Mouse (Mus musculus) heart, embryonic 11.5 days (tissue): ENCODE data around the gene Gm17660. TPM values are rescaled to one million over a fixed set of nuclear protein-coding genes. Genes with fewer than 3 reads are reported as not detected.

Experiments used
- ATAC-seq: fragments of 200-750 bp; cut with Nextera tagmentation; replicated peaks from 2 replicates; pipeline ENCODE4 v1.8.0; 2017; ENCODE audit warnings: moderate library complexity; ENCODE audit not compliant: insufficient number of reproducible peaks, low FRiP score, low TSS enrichment
- H3K27ac ChIP-seq: fragments of 300-500 bp; sonication (generic); 2 replicates; pipeline ENCODE4 v1.5.1; 2014; ENCODE audit warnings: mild to moderate bottlenecking, low read depth, low read length
- H3K27me3 ChIP-seq: fragments of 300-500 bp; sonication (generic); 2 replicates; pipeline ENCODE4 v1.6.1; 2014; ENCODE audit warnings: mild to moderate bottlenecking, low read length, mixed read lengths; ENCODE audit not compliant: control insufficient read depth, insufficient read depth
- H3K36me3 ChIP-seq: fragments of 300-500 bp; sonication (generic); 2 replicates; pipeline ENCODE4 v1.6.1; 2014; ENCODE audit warnings: mild to moderate bottlenecking, low read length, moderate library complexity, mixed read lengths; ENCODE audit not compliant: control insufficient read depth, insufficient read depth
- H3K4me1 ChIP-seq: fragments of 300-500 bp; sonication (generic); 2 replicates; pipeline ENCODE4 v1.6.1; 2014; ENCODE audit warnings: low read length; ENCODE audit not compliant: control insufficient read depth, insufficient read depth
- H3K4me2 ChIP-seq: fragments of 300-500 bp; sonication (generic); 2 replicates; pipeline ENCODE4 v1.6.1; 2014; ENCODE audit warnings: mild to moderate bottlenecking, moderate library complexity
- H3K4me3 ChIP-seq: fragments of 300-500 bp; sonication (generic); 2 replicates; pipeline ENCODE4 v1.5.1; 2014; ENCODE audit warnings: low read depth, low read length
- H3K9ac ChIP-seq: fragments of 300-500 bp; sonication (generic); 2 replicates; pipeline ENCODE4 v1.6.1; 2014; ENCODE audit warnings: mild to moderate bottlenecking, low read depth, low read length, moderate library complexity
- H3K9me3 ChIP-seq: fragments of 300-500 bp; sonication (generic); replicated peaks from 2 replicates; pipeline ENCODE4 v1.6.1; 2016; ENCODE audit warnings: low read length; ENCODE audit not compliant: control insufficient read depth
- WGBS: fragments of 180-500 bp; shearing (Covaris S2); extraction: QIAGEN DNeasy Blood & Tissue Kit; methylation state at CpG from one replicate; pipeline ENCODE4 v1.1.7; 2014; ENCODE audit not compliant: insufficient replicate concordance; 5-methylcytosine and 5-hydroxymethylcytosine counted together
- polyA plus RNA-seq: library from polyadenylated mRNA; unstranded; fragments of >200 nt; fragmentation: Nextera tagmentation; extraction: Ambion mirVana; gene quantifications from 2 replicates; pipeline ENCODE4 v1.2.1, GENCODE M21; 2014

Gm17660 gene
- polyA plus RNA-seq, 1 experiment from 2014 or later: not detected

- no peak overlapping the region for H3K4me3 ChIP-seq
- no peak overlapping the region for H3K4me2 ChIP-seq
- ATAC-seq: no peak
- H3K27me3 ChIP-seq: no peaks in the 10 kb centered on the region
- no peak overlapping the region for H3K9ac ChIP-seq
- H3K36me3 ChIP-seq: no peaks in the 10 kb centered on the region
- H3K9me3 ChIP-seq: no peaks in the 10 kb centered on the region
- 67% methylated on average over 16 of the region's 16 CpGs for WGBS
- no peak overlapping the region for H3K27ac ChIP-seq
- H3K4me1 ChIP-seq: peaks cover 5% of the 10 kb centered on the region; the same call in 1 of the 2 replicates
Measured at GRCm38 (mm10) chr5:104096078-104096938, 18.9 kb upstream of the Gm17660 start.

GRCm38 (mm10) chr5:104095416-104096077 lies 18.1 kb upstream of the Gm17660 start:
- Histone ChIP-seq H3K9me3 (no peaks in the 10 kb centered on the region), H3K4me1 (peaks cover 5% of the 10 kb centered on the region; the same call in 1 of the 2 replicates), H3K27ac (no peak overlapping the region), H3K4me3 (no peak overlapping the region), H3K27me3 (no peaks in the 10 kb centered on the region), H3K9ac (no peak overlapping the region), H3K4me2 (no peak overlapping the region), H3K36me3 (no peaks in the 10 kb centered on the region)
- WGBS: 48% methylated on average over 11 of the region's 11 CpGs
- ATAC-seq: no peak

- no peak overlapping the region for H3K9ac ChIP-seq
- H3K4me1 ChIP-seq: no peaks in the 10 kb centered on the region
- H3K27ac ChIP-seq: no peak overlapping the region
- no peaks in the 10 kb centered on the region for H3K36me3 ChIP-seq
- H3K4me2 ChIP-seq: no peak overlapping the region
- WGBS: 57% methylated on average over 2 of the region's 2 CpGs
- ATAC-seq: no peak
- no peak overlapping the region for H3K4me3 ChIP-seq
- 0 out of 2 replicates have a peak, but pooled peaks cover 2% of the 10 kb centered on the region for H3K9me3 ChIP-seq
- no peaks in the 10 kb centered on the region for H3K27me3 ChIP-seq
Measured at GRCm38 (mm10) chr5:104089751-104090150, 12.3 kb upstream of the Gm17660 start.

- 0 out of 2 replicates have a peak, but pooled peaks cover 2% of the 10 kb centered on the region for H3K9me3 ChIP-seq
- H3K36me3 ChIP-seq: no peaks in the 10 kb centered on the region
- H3K4me3 ChIP-seq: no peak overlapping the region
- WGBS: 84% methylated on average over 9 of the region's 9 CpGs
- H3K27ac ChIP-seq: no peak overlapping the region
- H3K4me1 ChIP-seq: no peaks in the 10 kb centered on the region
- H3K4me2 ChIP-seq: no peak overlapping the region
- ATAC-seq: no peak
- H3K9ac ChIP-seq: no peak overlapping the region
- H3K27me3 ChIP-seq: no peaks in the 10 kb centered on the region
Measured at GRCm38 (mm10) chr5:104085366-104085765, 8.0 kb upstream of the Gm17660 start.

DNA sequence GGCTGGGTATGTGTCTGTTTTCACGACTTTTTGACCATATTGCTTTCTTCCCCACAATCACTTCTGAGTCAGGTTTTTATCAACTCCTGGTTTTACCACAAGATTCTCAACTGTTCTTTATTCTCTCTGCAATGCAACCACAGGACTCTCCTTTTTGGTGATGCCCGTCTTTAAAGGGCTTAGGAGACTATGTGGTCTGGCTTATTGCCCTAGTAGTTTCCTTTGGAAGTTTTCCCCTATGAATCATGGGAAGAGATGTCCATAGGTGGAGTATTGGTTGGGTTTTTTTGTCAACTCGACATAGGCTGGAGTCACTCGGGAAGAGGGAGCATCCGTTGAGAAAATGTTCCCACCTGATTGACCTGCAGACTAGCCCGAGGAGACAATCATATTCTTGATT lies 3.3 kb upstream of the Gm17660 start:
- H3K27me3 ChIP-seq: no peaks in the 10 kb centered on the region
- no peak overlapping the region for H3K27ac ChIP-seq
- no peak overlapping the region for H3K4me2 ChIP-seq
- no peaks in the 10 kb centered on the region; the same call in 1 of the 2 replicates for H3K4me1 ChIP-seq
- no peak for ATAC-seq
- WGBS: 82% methylated on average over 6 of the region's 6 CpGs
- H3K36me3 ChIP-seq: no peaks in the 10 kb centered on the region
- H3K9me3 ChIP-seq: no peaks in the 10 kb centered on the region
- H3K4me3 ChIP-seq: no peak overlapping the region
- H3K9ac ChIP-seq: no peak overlapping the region

DNA sequence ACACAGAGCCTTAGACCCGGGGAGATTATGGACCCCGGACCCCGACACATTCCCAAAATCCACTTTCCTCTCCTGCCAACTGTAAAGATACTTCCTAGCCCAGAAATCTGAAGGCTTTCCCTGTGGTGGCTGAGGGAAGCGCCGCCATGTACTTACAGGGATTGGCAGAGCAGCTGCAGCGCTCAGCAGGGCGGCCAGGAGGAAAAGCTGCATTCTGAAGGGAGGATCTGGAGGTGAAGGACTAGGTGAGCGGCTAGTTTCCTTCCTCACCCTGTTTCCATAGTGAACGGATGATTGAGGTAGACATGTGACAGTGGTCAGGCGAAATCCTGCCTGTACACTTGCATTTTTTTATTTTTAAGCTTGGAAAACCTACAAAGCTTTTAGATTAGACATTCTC lies 1.0 kb downstream of the Gm17660 start:
- no peaks in the 10 kb centered on the region for H3K36me3 ChIP-seq
- H3K4me2 ChIP-seq: no peak overlapping the region
- H3K4me3 ChIP-seq: no peak overlapping the region
- H3K9ac ChIP-seq: no peak overlapping the region
- H3K9me3 ChIP-seq: no peaks in the 10 kb centered on the region
- H3K4me1 ChIP-seq: peaks cover 6% of the 10 kb centered on the region; the same call in 1 of the 2 replicates
- ATAC-seq: no peak
- no peak overlapping the region for H3K27ac ChIP-seq
- no peaks in the 10 kb centered on the region for H3K27me3 ChIP-seq
- 19% methylated on average over 10 of the region's 10 CpGs for WGBS

- Histone ChIP-seq H3K27ac (no peak overlapping the region), H3K4me2 (peak overlapping the region; percentile 30), H3K4me1 (peaks cover 6% of the 10 kb centered on the region; the same call in 1 of the 2 replicates), H3K36me3 (no peaks in the 10 kb centered on the region), H3K9me3 (no peaks in the 10 kb centered on the region), H3K4me3 (no peak overlapping the region), H3K27me3 (no peaks in the 10 kb centered on the region), H3K9ac (no peak overlapping the region)
- no peak for ATAC-seq
- 18% methylated on average over 12 of the region's 12 CpGs for WGBS
Measured at GRCm38 (mm10) chr5:104074388-104074787, 3.0 kb downstream of the Gm17660 start.

- H3K27me3 ChIP-seq: no peaks in the 10 kb centered on the region
- H3K9me3 ChIP-seq: no peaks in the 10 kb centered on the region
- no peaks in the 10 kb centered on the region for H3K36me3 ChIP-seq
- H3K4me3 ChIP-seq: no peak overlapping the region
- WGBS: 81% methylated on average over 5 of the region's 5 CpGs
- H3K27ac ChIP-seq: no peak overlapping the region
- no peak overlapping the region for H3K9ac ChIP-seq
- ATAC-seq: peak; percentile 87
- peaks cover 6% of the 10 kb centered on the region; the same call in 1 of the 2 replicates for H3K4me1 ChIP-seq
- H3K4me2 ChIP-seq: no peak overlapping the region
Measured at GRCm38 (mm10) chr5:104073602-104074001, 3.8 kb downstream of the Gm17660 start.
